Mouse (Mus musculus): Measurements from ENCODE around the gene Pde4b. TPM values are rescaled to one million over a fixed set of nuclear protein-coding genes. Genes with fewer than 3 reads are reported as not detected.

Pde4b gene
- polyA plus RNA-seq, 1 experiment from 2014 or later = 7.0 TPM

- 89% methylated on average over 1 of the region's 1 CpGs for WGBS
- Histone ChIP-seq H3K4me3 (ENCODE audit: low read depth, low read length) (no peak overlapping the region), H3K36me3 (ENCODE audit: control insufficient read depth, insufficient read depth, low read length) (no peaks in the 10 kb centered on the region), H3K4me2 (replicated peaks; ENCODE audit: low read depth, low read length) (no peak overlapping the region), H3K9ac (ENCODE audit: low read depth, low read length) (no peak overlapping the region), H3K27ac (ENCODE audit: low read depth, low read length) (no peak overlapping the region), H3K4me1 (replicated peaks; ENCODE audit: control insufficient read depth, insufficient read depth, low read length) (no peaks in the 10 kb centered on the region), H3K9me3 (ENCODE audit: control insufficient read depth, low read length) (no peaks in the 10 kb centered on the region), H3K27me3 (ENCODE audit: control insufficient read depth, insufficient read depth, low read length) (no peaks in the 10 kb centered on the region)
- ATAC-seq (ENCODE audit: low FRiP score) (no peak), DNase-seq (ENCODE audit: low spot score) (no peak)
Observed at GRCm38 (mm10) chr4:102498920-102499316, 411.6 kb downstream of the Pde4b start.

GRCm38 (mm10) chr4:102505714-102506113 lies 418.4 kb downstream of the Pde4b start:
- DNase-seq (ENCODE audit: low spot score) (no peak), ATAC-seq (ENCODE audit: low FRiP score) (no peak)
- no peaks in the 10 kb centered on the region for H3K27me3 ChIP-seq (ENCODE audit: control insufficient read depth, insufficient read depth, low read length)
- H3K4me2 ChIP-seq (replicated peaks; ENCODE audit: low read depth, low read length) = no peak overlapping the region
- H3K36me3 ChIP-seq (ENCODE audit: control insufficient read depth, insufficient read depth, low read length) = no peaks in the 10 kb centered on the region
- H3K27ac ChIP-seq (ENCODE audit: low read depth, low read length) = no peak overlapping the region
- no peaks in the 10 kb centered on the region for H3K4me1 ChIP-seq (replicated peaks; ENCODE audit: control insufficient read depth, insufficient read depth, low read length)
- no peak overlapping the region for H3K9ac ChIP-seq (ENCODE audit: low read depth, low read length)
- no peak overlapping the region for H3K4me3 ChIP-seq (ENCODE audit: low read depth, low read length)
- H3K9me3 ChIP-seq (ENCODE audit: control insufficient read depth, low read length) = no peaks in the 10 kb centered on the region
- WGBS = 52% methylated on average over 6 of the region's 6 CpGs

GRCm38 (mm10) chr4:102506376-102507280 lies 419.3 kb downstream of the Pde4b start:
- no peak for ATAC-seq (ENCODE audit: low FRiP score)

GRCm38 (mm10) chr4:102507344-102507743 lies 420.0 kb downstream of the Pde4b start:
- no peak overlapping the region for H3K4me3 ChIP-seq (ENCODE audit: low read depth, low read length)
- H3K4me1 ChIP-seq (replicated peaks; ENCODE audit: control insufficient read depth, insufficient read depth, low read length) = 0 out of 2 replicates have a peak, but pooled peaks cover 3% of the 10 kb centered on the region
- DNase-seq (ENCODE audit: low spot score) (no peak), ATAC-seq (ENCODE audit: low FRiP score) (no peak)
- H3K27ac ChIP-seq (ENCODE audit: low read depth, low read length) = no peak overlapping the region
- no peak overlapping the region for H3K9ac ChIP-seq (ENCODE audit: low read depth, low read length)
- H3K36me3 ChIP-seq (ENCODE audit: control insufficient read depth, insufficient read depth, low read length) = no peaks in the 10 kb centered on the region
- WGBS = 94% methylated on average over 9 of the region's 9 CpGs
- no peaks in the 10 kb centered on the region for H3K27me3 ChIP-seq (ENCODE audit: control insufficient read depth, insufficient read depth, low read length)
- H3K4me2 ChIP-seq (replicated peaks; ENCODE audit: low read depth, low read length) = no peak overlapping the region
- no peaks in the 10 kb centered on the region for H3K9me3 ChIP-seq (ENCODE audit: control insufficient read depth, low read length)

More at GRCm38 (mm10) chr4:102506376-102507280, 419.3 kb downstream of the Pde4b start:
- Histone ChIP-seq H3K4me1 (replicated peaks; ENCODE audit: control insufficient read depth, insufficient read depth, low read length) (0 out of 2 replicates have a peak, but pooled peaks cover 3% of the 10 kb centered on the region), H3K9ac (ENCODE audit: low read depth, low read length) (no peak overlapping the region), H3K27ac (ENCODE audit: low read depth, low read length) (no peak overlapping the region), H3K27me3 (ENCODE audit: control insufficient read depth, insufficient read depth, low read length) (no peaks in the 10 kb centered on the region), H3K4me2 (replicated peaks; ENCODE audit: low read depth, low read length) (no peak overlapping the region), H3K9me3 (ENCODE audit: control insufficient read depth, low read length) (no peaks in the 10 kb centered on the region), H3K4me3 (ENCODE audit: low read depth, low read length) (no peak overlapping the region), H3K36me3 (ENCODE audit: control insufficient read depth, insufficient read depth, low read length) (no peaks in the 10 kb centered on the region)
- 86% methylated on average over 15 of the region's 15 CpGs for WGBS
- DNase-seq (ENCODE audit: low spot score) = no peak

- Histone ChIP-seq H3K27ac (ENCODE audit: low read depth, low read length) (no peak overlapping the region), H3K36me3 (ENCODE audit: control insufficient read depth, insufficient read depth, low read length) (no peaks in the 10 kb centered on the region), H3K4me2 (replicated peaks; ENCODE audit: low read depth, low read length) (no peak overlapping the region), H3K9ac (ENCODE audit: low read depth, low read length) (no peak overlapping the region), H3K4me1 (replicated peaks; ENCODE audit: control insufficient read depth, insufficient read depth, low read length) (0 out of 2 replicates have a peak, but pooled peaks cover 3% of the 10 kb centered on the region), H3K9me3 (ENCODE audit: control insufficient read depth, low read length) (no peaks in the 10 kb centered on the region), H3K4me3 (ENCODE audit: low read depth, low read length) (no peak overlapping the region), H3K27me3 (ENCODE audit: control insufficient read depth, insufficient read depth, low read length) (no peaks in the 10 kb centered on the region)
- ATAC-seq (ENCODE audit: low FRiP score) (no peak), DNase-seq (ENCODE audit: low spot score) (no peak)
- 79% methylated on average over 2 of the region's 2 CpGs for WGBS
Observed at GRCm38 (mm10) chr4:102507753-102508152, 420.4 kb downstream of the Pde4b start.

- H3K27ac ChIP-seq (ENCODE audit: low read depth, low read length) = no peak overlapping the region
- ATAC-seq (ENCODE audit: low FRiP score) = no peak
- 0 out of 2 replicates have a peak, but pooled peaks cover 3% of the 10 kb centered on the region for H3K4me1 ChIP-seq (replicated peaks; ENCODE audit: control insufficient read depth, insufficient read depth, low read length)
- no peak overlapping the region for H3K9ac ChIP-seq (ENCODE audit: low read depth, low read length)
- H3K27me3 ChIP-seq (ENCODE audit: control insufficient read depth, insufficient read depth, low read length) = no peaks in the 10 kb centered on the region
- 72% methylated on average over 6 of the region's 6 CpGs for WGBS
- no peak for DNase-seq (ENCODE audit: low spot score)
- no peaks in the 10 kb centered on the region for H3K36me3 ChIP-seq (ENCODE audit: control insufficient read depth, insufficient read depth, low read length)
- H3K4me3 ChIP-seq (ENCODE audit: low read depth, low read length) = no peak overlapping the region
- H3K9me3 ChIP-seq (ENCODE audit: control insufficient read depth, low read length) = no peaks in the 10 kb centered on the region
- H3K4me2 ChIP-seq (replicated peaks; ENCODE audit: low read depth, low read length) = no peak overlapping the region
Observed at GRCm38 (mm10) chr4:102510061-102510460, 422.7 kb downstream of the Pde4b start.

- H3K9ac ChIP-seq (ENCODE audit: low read depth, low read length) = no peak overlapping the region; the same call in 1 of the 2 replicates
- DNase-seq (ENCODE audit: low spot score) (peak; percentile 63), ATAC-seq (ENCODE audit: low FRiP score) (no peak; the same call in 1 of the 2 replicates)
- H3K4me3 ChIP-seq (ENCODE audit: low read depth, low read length) = no peak overlapping the region
- H3K27ac ChIP-seq (ENCODE audit: low read depth, low read length) = no peak overlapping the region
- 41% methylated on average over 8 of the region's 8 CpGs for WGBS
- no peaks in the 10 kb centered on the region for H3K27me3 ChIP-seq (ENCODE audit: control insufficient read depth, insufficient read depth, low read length)
- no peaks in the 10 kb centered on the region for H3K36me3 ChIP-seq (ENCODE audit: control insufficient read depth, insufficient read depth, low read length)
- no peaks in the 10 kb centered on the region for H3K9me3 ChIP-seq (ENCODE audit: control insufficient read depth, low read length)
- H3K4me2 ChIP-seq (replicated peaks; ENCODE audit: low read depth, low read length) = peak overlapping the region; percentile 20
- 0 out of 2 replicates have a peak, but pooled peaks cover 3% of the 10 kb centered on the region for H3K4me1 ChIP-seq (replicated peaks; ENCODE audit: control insufficient read depth, insufficient read depth, low read length)
Observed at GRCm38 (mm10) chr4:102510939-102511391, 423.6 kb downstream of the Pde4b start.

GRCm38 (mm10) chr4:102511511-102511910 lies 424.2 kb downstream of the Pde4b start:
- Histone ChIP-seq H3K27ac (ENCODE audit: low read depth, low read length) (peak overlapping the region; percentile 56; the same call in 1 of the 2 replicates), H3K4me2 (replicated peaks; ENCODE audit: low read depth, low read length) (peak overlapping the region; percentile 20), H3K4me3 (ENCODE audit: low read depth, low read length) (no peak overlapping the region), H3K9me3 (ENCODE audit: control insufficient read depth, low read length) (no peaks in the 10 kb centered on the region), H3K4me1 (replicated peaks; ENCODE audit: control insufficient read depth, insufficient read depth, low read length) (0 out of 2 replicates have a peak, but pooled peaks cover 3% of the 10 kb centered on the region), H3K9ac (ENCODE audit: low read depth, low read length) (peak overlapping the region; percentile 15; the same call in 1 of the 2 replicates), H3K36me3 (ENCODE audit: control insufficient read depth, insufficient read depth, low read length) (no peaks in the 10 kb centered on the region), H3K27me3 (ENCODE audit: control insufficient read depth, insufficient read depth, low read length) (no peaks in the 10 kb centered on the region)
- DNase-seq (ENCODE audit: low spot score) (peak; percentile 33), ATAC-seq (ENCODE audit: low FRiP score) (peak; percentile 57; the same call in 1 of the 2 replicates)
- 18% methylated on average over 11 of the region's 11 CpGs for WGBS

All from hindbrain, embryonic 11.5 days (tissue).